Mouse (Mus musculus): ENCODE results near the gene Antxr2. TPM values are rescaled to one million over a fixed set of nuclear protein-coding genes. Genes with fewer than 3 reads are reported as not detected.

Antxr2 gene
- total RNA-seq, 1 experiment: 4.8 TPM

DNA sequence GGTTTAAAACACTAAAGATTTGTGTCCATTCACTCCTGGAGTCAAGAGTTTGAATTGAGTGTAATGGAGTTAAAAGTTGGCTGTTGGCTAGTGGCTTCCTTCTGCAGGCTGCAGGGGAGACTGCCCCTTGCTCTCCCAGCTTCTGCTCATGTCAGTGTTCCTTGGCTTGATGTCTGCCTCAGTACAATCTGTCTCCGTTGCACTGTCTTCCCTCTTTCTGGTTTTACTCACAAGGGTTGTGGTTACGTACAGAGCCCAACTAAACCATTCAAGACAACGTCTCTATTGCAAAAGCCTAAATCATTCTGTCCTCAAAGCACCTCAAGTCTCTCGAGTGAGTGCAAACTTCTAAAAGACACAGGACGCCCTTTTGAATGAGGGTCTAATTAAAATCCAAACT, 73.3 kb downstream of the Antxr2 start:
- H3K4me3 ChIP-seq (ENCODE audit: insufficient read depth in 1 of 2, low read depth in 1 of 2, low read length in 2 of 2, poor library complexity in 1 of 2, severe bottlenecking in 1 of 2): no peak overlapping the region
- H3K36me3 ChIP-seq (ENCODE audit: control insufficient read depth, insufficient read depth, low read length, poor library complexity, severe bottlenecking): no peaks in the 10 kb centered on the region
- no peak overlapping the region for H3K9ac ChIP-seq (ENCODE audit: insufficient read depth, low read depth, low read length, poor library complexity, severe bottlenecking)
- TF ChIP-seq HCFC1 (IDR thresholded peaks at IDR 0.05; ENCODE audit: borderline replicate concordance, insufficient read depth, low read length): no peak
- no peak for TF ChIP-seq ZC3H11A (IDR thresholded peaks at IDR 0.05; ENCODE audit: borderline replicate concordance, low read depth, low read length)
- no peak for TF ChIP-seq ZNF384 (IDR thresholded peaks at IDR 0.05; ENCODE audit: low read depth, low read length)
- TF ChIP-seq CHD2 (IDR thresholded peaks at IDR 0.05; ENCODE audit: low read depth, low read length): no peak
- no peak for TF ChIP-seq MAFK (IDR thresholded peaks at IDR 0.05; ENCODE audit: insufficient read depth, low read depth, low read length)
- no peaks in the 10 kb centered on the region for H3K4me1 ChIP-seq (ENCODE audit: control insufficient read depth in 2 of 2, insufficient read depth in 2 of 2, low read length in 2 of 2, poor library complexity in 1 of 2)
- no peak overlapping the region for H3K27ac ChIP-seq (ENCODE audit: insufficient read depth, low read depth, low read length, poor library complexity, severe bottlenecking)
- in situ Hi-C loops (cut with MboI; ENCODE audit: low sequenced_read_pairs in 2 of 2, unreplicated experiment in 2 of 2): no loop called here
- no peaks in the 10 kb centered on the region for H3K9me3 ChIP-seq (ENCODE audit: control insufficient read depth, insufficient read depth, low read depth, low read length)
- DNase-seq (ENCODE audit: low read depth, low spot score): no peak

DNA sequence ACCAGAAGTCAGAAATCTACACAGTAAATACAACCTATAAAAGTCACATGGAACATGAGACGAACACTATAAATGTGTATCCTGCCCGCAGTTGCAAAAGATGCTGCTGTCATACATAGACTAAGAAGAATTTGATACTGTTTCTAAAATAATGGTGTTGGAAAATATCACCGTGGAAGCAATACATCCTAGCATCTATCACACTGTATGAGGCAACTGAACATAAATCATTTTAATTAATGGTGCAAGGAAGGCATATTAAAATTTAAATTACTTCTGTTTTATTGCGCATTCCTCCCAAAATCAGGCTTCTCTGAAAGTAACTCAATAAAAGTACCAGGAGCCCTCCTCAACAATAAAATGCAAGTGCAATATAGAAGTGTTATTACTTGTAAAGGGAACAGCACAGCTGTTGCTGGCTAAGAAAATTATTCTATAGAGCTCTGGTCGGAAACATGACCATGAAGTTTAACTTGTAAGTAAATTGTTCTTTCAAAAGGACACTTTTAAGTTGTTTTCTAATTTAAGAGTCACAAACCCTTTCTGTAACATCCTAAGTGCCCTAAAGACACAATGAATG, 76.6 kb downstream of the Antxr2 start:
- no peak for DNase-seq (ENCODE audit: low read depth, low spot score)
- no peaks in the 10 kb centered on the region for H3K9me3 ChIP-seq (ENCODE audit: control insufficient read depth, insufficient read depth, low read depth, low read length)
- H3K27ac ChIP-seq (ENCODE audit: insufficient read depth, low read depth, low read length, poor library complexity, severe bottlenecking): no peak overlapping the region

DNA sequence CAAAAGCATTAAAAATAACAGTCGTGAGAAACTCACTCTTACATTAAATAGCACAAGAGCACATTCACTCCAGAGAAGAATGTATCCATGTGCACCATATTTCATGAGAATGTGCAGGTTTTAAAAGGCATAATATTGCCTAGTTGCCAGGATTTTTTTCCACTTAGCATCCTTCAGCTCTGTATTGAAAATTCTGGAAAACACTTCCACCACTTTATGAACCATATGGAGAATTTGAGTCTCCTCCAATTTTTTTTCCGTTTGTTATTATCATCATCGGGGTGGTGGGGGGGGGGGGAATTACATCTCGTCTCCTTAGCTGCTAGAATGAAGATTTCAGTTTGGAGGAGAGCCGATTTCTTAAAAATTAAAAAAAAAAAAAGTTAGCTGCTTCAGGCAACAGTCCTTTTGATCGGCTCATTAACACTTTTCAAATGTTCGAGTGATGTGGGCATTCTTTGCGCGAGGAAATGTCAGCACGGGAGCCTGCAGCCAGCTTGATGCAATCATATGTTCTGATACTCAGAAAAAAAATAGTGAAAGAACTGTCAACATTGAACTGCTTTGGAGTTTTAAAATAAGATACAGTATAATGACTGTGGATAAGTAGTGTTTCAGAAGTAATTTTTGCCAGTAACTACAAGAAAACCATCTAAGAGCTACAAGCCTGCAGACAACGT, 77.5 kb downstream of the Antxr2 start:
- no peak overlapping the region for H3K4me3 ChIP-seq (ENCODE audit: insufficient read depth in 1 of 2, low read depth in 1 of 2, low read length in 2 of 2, poor library complexity in 1 of 2, severe bottlenecking in 1 of 2)
- no peak overlapping the region for H3K27ac ChIP-seq (ENCODE audit: insufficient read depth, low read depth, low read length, poor library complexity, severe bottlenecking)
- in situ Hi-C loops (cut with MboI; ENCODE audit: low sequenced_read_pairs in 2 of 2, unreplicated experiment in 2 of 2): no loop called here
- TF ChIP-seq HCFC1 (IDR thresholded peaks at IDR 0.05; ENCODE audit: borderline replicate concordance, insufficient read depth, low read length) (no peak), ZC3H11A (IDR thresholded peaks at IDR 0.05; ENCODE audit: borderline replicate concordance, low read depth, low read length) (no peak), CHD2 (IDR thresholded peaks at IDR 0.05; ENCODE audit: low read depth, low read length) (no peak), ZNF384 (IDR thresholded peaks at IDR 0.05; ENCODE audit: low read depth, low read length) (no peak), MAFK (IDR thresholded peaks at IDR 0.05; ENCODE audit: insufficient read depth, low read depth, low read length) (no peak)
- H3K36me3 ChIP-seq (ENCODE audit: control insufficient read depth, insufficient read depth, low read length, poor library complexity, severe bottlenecking): no peaks in the 10 kb centered on the region
- no peak for DNase-seq (ENCODE audit: low read depth, low spot score)
- H3K9ac ChIP-seq (ENCODE audit: insufficient read depth, low read depth, low read length, poor library complexity, severe bottlenecking): no peak overlapping the region
- no peaks in the 10 kb centered on the region for H3K4me1 ChIP-seq (ENCODE audit: control insufficient read depth in 2 of 2, insufficient read depth in 2 of 2, low read length in 2 of 2, poor library complexity in 1 of 2)
- H3K9me3 ChIP-seq (ENCODE audit: control insufficient read depth, insufficient read depth, low read depth, low read length): no peaks in the 10 kb centered on the region

More for the DNA sequence above, 76.6 kb downstream of the Antxr2 start:
- in situ Hi-C loops (cut with MboI; ENCODE audit: low sequenced_read_pairs in 2 of 2, unreplicated experiment in 2 of 2): no loop called here
- Histone ChIP-seq H3K36me3 (ENCODE audit: control insufficient read depth, insufficient read depth, low read length, poor library complexity, severe bottlenecking) (no peaks in the 10 kb centered on the region), H3K4me3 (ENCODE audit: insufficient read depth in 1 of 2, low read depth in 1 of 2, low read length in 2 of 2, poor library complexity in 1 of 2, severe bottlenecking in 1 of 2) (no peak overlapping the region), H3K9ac (ENCODE audit: insufficient read depth, low read depth, low read length, poor library complexity, severe bottlenecking) (no peak overlapping the region), H3K4me1 (ENCODE audit: control insufficient read depth in 2 of 2, insufficient read depth in 2 of 2, low read length in 2 of 2, poor library complexity in 1 of 2) (no peaks in the 10 kb centered on the region)
- no peak for TF ChIP-seq HCFC1 (IDR thresholded peaks at IDR 0.05; ENCODE audit: borderline replicate concordance, insufficient read depth, low read length)
- no peak for TF ChIP-seq MAFK (IDR thresholded peaks at IDR 0.05; ENCODE audit: insufficient read depth, low read depth, low read length)
- no peak for TF ChIP-seq CHD2 (IDR thresholded peaks at IDR 0.05; ENCODE audit: low read depth, low read length)
- no peak for TF ChIP-seq ZNF384 (IDR thresholded peaks at IDR 0.05; ENCODE audit: low read depth, low read length)
- no peak for TF ChIP-seq ZC3H11A (IDR thresholded peaks at IDR 0.05; ENCODE audit: borderline replicate concordance, low read depth, low read length)

DNA sequence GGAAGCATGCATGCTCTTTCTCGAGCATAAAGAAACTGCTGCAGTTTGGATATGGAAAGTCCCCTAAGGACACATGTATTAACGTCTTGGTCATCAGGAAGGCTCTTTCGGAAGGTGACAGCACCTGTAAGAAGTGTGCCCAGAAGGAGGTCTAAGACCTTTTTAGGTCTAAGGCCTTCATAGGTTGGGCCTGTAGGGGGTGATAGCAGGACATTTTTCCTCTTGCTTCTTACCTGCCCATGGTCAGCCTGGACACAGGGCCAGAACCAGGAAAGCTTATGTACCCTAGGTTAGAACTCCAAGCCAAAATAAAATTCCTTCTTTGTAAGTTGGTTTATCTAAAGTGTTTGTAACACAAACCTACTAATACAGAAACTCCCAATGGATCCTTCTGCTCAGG, 83.6 kb downstream of the Antxr2 start:
- Histone ChIP-seq H3K36me3 (ENCODE audit: control insufficient read depth, insufficient read depth, low read length, poor library complexity, severe bottlenecking) (no peaks in the 10 kb centered on the region), H3K9ac (ENCODE audit: insufficient read depth, low read depth, low read length, poor library complexity, severe bottlenecking) (no peak overlapping the region), H3K9me3 (ENCODE audit: control insufficient read depth, insufficient read depth, low read depth, low read length) (no peaks in the 10 kb centered on the region), H3K4me1 (ENCODE audit: control insufficient read depth in 2 of 2, insufficient read depth in 2 of 2, low read length in 2 of 2, poor library complexity in 1 of 2) (no peaks in the 10 kb centered on the region), H3K4me3 (ENCODE audit: insufficient read depth in 1 of 2, low read depth in 1 of 2, low read length in 2 of 2, poor library complexity in 1 of 2, severe bottlenecking in 1 of 2) (no peak overlapping the region), H3K27ac (ENCODE audit: insufficient read depth, low read depth, low read length, poor library complexity, severe bottlenecking) (no peak overlapping the region)
- in situ Hi-C loops (cut with MboI; ENCODE audit: low sequenced_read_pairs in 2 of 2, unreplicated experiment in 2 of 2): no loop called here
- DNase-seq (ENCODE audit: low read depth, low spot score): no peak
- TF ChIP-seq MAFK (IDR thresholded peaks at IDR 0.05; ENCODE audit: insufficient read depth, low read depth, low read length) (no peak), CHD2 (IDR thresholded peaks at IDR 0.05; ENCODE audit: low read depth, low read length) (no peak), ZC3H11A (IDR thresholded peaks at IDR 0.05; ENCODE audit: borderline replicate concordance, low read depth, low read length) (no peak), ZNF384 (IDR thresholded peaks at IDR 0.05; ENCODE audit: low read depth, low read length) (no peak)

All from ES-E14 (cell line).